Mouse (Mus musculus): ENCODE measurements at regions not wholly inside any gene's neighbourhood (a gene's known extent, or its start where the extent isn't known, plus 50 kb on each side); places are given as distances from the start of the nearest gene placed in this dataset.

DNA sequence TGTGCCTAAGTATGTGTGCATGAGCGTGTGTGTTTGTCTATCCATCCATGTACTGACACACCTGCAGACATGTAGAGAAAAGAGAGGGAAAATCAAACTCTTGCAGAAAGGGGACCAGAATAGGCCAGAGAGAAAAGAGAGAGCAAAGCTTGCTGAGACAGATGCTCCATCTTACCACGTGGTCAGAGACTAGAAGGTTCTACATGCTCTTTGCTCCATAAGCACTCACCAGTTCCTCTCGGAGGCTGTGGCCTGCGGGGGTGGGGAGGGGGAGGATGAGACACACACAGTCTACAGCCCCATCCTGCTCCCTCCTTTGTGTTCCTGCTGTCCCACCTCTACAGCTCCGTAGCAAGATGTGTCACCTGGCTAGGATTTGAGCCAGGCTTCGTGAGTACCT lies 119.7 kb upstream of the Rreb1 start:
- DNase-seq (ENCODE audit: low spot score), result no peak

DNA sequence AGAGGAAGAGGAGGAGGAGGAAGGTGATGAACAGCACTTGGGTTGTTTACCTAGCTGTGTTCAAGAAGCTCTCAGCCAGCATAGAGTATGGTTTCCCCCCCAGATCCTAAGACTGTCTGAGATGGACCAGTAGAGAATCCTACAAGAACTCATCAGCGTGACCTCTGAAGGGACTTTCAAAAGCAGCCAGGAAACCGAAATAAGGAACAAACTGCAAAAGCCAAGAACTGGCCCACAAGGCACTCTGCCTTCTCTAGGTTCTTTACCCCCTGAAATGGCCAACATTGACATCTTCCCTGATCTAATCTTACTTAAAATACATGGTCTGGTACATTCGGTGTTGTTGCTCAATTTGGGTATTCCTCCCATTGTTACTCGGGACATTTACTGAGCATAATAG lies 118.1 kb upstream of the Rreb1 start:
- DNase-seq (ENCODE audit: low spot score), result no peak

DNA sequence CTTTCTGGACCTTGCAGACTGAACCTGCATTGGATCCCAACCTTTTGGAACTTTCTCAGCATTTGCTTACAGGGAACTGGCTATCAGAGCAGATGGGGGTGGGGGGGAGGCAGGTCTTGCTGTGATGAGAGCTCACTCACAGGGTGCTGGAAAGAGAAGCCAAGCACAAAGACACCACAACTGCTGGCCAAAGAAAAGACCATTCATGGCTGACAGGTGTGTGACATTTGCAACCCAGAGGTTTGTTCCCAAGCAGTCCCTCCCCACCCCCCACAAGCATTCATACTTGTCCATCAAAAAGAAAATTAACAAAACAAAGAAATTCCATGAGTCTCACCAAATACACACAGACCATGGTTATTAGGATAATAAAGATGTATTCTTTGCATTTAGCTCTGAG lies 117.5 kb upstream of the Rreb1 start:
- DNase-seq (ENCODE audit: low spot score), result no peak

DNA sequence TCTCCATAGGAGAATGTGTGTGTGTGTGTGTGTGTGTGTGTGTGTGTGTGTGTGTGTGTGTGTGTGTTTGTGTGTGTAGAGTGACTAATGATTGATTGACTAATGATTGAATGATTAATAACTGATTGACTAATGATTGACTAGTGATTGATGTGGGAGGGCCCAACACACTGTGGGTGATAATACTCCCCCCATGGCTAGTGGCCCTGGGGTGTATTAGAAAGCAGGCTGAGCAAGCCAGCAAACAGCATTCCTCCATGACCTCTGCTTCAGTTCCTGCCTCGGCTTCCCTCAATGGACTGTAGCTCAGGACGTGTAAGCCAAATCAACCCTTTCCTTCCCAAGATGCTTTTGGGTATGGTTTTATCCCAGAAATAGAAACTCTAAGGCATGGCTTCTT lies 114.1 kb upstream of the Rreb1 start:
- DNase-seq (ENCODE audit: low spot score), result no peak

DNA sequence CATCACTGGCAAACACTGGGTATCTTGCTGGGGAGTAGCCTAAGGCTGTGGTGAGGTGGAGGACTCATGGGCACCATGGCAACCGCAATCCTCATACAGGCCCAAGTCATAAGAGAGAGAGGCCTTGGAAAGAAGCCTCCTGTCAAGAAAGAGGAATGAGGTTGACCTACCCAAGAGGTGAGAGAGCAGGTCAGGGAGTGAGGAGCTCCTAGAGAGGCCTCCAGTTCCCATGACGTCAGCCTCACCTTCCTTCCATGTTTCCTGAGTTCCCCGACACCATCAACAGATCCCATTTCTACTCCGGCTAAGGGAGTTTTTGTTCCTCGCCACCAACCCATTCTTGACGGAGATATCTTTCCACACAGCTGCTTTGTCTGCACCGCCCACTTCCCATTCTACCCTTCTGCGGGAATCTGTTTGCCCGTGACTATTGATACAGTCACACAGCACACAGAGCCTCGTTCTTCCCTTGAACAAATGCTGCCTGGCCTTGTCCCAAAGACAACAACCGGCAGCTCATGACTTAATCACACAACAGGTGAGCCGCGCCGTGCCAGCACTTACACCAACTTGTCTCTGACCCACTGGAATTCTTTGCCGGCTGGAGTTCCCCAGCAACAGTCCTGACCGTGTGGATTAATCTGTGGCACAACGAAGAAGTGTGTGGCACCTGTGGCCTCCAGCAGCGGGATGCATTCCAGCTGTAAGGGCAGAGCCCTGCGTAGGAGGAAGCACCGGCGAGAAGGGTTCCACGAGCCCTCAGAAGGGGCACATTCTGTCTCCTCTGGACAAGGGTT lies 111.8 kb upstream of the Rreb1 start:
- peak; percentile 74 for DNase-seq (ENCODE audit: low spot score)

DNA sequence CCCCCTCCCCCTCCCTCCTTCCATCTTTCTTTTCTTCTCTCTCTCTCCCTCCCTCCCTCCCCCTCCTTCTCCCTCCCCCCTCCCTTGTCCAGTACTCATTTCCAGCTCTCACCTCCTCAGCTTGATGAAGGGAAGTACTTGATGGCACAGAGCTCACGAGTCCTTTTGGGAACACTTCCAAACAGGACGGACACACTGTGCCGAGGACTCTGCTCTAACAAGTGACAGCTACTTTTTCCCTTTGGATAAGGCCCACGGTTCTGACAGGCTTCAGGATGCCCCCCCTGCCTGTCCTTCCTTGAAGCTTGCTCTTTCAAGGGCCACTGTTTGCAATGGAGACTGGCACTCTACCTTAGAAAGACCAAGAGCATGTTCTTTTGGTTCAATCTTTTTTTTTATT lies 110.8 kb upstream of the Rreb1 start:
- no peak for DNase-seq (ENCODE audit: low spot score)

DNA sequence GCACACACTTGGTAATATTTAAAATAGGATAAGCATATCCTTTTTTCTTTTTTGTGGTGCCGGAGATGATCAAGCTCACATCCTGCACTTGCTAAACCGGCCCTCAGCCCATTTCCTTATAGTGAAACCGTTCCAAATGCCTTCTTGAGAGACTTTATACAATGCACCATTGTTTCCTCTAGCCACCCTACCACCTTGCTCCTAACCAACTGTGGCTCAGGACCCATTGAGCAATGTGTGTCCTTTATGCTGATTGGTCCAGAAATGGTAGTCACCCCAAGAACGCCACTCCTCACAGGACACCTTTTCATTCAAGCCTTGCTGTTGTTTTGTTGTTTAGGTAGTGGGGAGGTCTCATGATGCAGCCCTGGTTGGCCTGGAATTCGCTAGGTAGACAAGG lies 110.3 kb upstream of the Rreb1 start:
- no peak for DNase-seq (ENCODE audit: low spot score)

DNA sequence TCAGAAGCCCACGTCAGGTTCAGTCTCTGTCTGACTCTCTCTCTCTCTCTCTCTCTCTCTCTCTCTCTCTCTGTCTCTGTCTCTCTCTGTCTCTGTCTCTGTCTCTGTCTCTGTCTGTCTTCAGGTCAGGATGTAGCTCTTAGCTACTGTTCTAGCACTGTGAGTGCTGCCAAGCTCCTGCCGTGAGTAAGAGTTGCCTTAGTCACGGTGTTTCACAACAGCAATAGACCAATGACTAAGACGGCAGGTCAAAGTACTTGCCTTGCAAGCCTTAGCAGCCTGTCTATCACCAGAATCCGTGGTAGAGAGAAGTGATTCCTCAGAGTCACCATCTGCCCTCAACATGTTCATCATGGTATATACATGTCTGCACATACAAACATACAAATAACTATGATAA lies 107.1 kb upstream of the Rreb1 start:
- DNase-seq (ENCODE audit: low spot score), result no peak

DNA sequence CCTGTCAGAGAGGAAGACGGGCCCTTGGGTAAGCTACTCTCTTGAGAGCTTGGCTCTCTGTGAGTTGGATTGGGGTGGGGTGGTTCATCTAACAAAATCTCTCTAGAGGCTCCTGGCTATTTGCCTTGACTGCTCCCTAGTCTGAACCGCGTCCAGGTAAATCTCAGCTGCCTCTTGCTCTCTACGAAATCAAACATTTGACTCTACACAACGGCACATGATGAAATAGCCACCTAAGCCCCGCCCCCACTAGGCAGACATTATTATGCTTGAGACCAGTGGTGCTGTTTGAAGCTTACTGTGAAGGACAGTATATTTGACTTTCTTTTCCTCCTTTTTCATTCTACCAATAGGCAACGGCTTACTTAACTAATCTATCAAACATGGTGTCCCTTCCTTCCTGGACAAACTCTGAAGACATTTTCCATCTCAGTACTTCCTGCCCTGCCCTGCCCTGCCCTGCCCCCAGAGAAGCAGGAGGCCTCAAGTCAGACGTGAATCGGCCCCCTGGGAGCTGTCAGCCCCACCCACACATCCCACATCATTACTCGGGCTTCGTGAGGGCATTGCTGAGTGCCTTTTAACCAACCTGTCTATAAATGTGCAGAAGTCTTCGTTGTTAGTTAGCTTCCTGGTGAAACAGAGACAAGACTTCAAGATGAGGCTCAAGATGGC lies 103.4 kb upstream of the Rreb1 start:
- no peak for DNase-seq (ENCODE audit: low spot score)

DNA sequence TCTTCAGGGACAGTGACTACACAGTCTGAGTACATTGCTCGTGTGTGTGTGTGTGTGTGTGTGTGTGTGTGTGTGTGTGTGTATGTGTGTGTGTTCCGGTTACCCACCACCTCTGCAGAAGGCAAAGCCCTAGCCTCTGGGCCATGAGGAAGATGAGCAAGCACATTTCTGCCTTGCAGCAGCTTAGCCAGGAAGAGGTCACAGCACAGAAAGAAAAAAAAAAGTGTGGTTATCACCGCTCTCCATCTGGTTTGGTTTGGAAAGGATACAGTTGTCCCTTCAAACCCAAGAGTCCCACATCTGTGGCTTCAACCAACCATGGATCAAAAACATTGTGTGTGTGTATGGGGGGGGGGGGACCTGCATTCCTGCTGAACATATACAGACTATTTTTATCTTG lies 102.5 kb upstream of the Rreb1 start:
- DNase-seq (ENCODE audit: low spot score), result no peak

DNA sequence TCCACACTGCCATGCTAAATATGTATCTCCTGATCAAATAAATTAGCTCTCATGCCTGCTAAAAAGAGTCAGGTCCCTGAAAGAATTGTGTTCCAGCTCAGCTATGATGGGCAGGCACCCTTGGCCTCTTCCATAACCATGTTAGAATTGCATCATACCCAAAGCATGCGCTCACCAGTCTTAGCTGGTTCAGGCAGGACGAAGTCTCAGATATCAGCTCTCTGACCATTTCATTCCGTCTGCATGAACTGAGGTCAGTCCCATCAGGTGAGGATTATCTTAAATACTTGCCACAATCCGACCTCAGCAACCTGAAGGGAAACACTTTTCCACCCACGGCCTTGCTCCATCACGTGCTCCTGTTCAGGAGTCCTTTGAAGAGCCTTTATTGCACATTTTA lies 101.3 kb upstream of the Rreb1 start:
- no peak for DNase-seq (ENCODE audit: low spot score)

DNA sequence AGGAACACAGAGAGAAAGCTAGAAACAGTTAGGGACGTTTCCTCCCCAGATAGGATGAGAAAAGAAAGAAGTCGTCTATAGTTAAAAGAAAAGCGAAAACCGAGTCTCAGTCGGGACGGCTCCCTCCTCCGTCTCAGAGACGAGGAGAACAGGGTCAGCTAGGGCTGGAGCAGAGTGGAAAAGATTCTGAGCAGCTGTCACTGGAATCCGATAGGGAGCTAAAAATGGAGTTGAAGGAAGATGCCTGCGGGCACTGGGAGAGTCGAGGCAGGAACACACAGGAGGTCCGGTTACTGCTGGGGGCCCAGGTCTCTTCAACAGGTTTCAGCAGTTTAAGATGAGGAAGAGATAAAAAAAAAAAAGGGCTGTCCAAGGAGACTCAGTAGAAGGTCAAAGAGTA lies 99.9 kb upstream of the Rreb1 start:
- no peak for DNase-seq (ENCODE audit: low spot score)

DNA sequence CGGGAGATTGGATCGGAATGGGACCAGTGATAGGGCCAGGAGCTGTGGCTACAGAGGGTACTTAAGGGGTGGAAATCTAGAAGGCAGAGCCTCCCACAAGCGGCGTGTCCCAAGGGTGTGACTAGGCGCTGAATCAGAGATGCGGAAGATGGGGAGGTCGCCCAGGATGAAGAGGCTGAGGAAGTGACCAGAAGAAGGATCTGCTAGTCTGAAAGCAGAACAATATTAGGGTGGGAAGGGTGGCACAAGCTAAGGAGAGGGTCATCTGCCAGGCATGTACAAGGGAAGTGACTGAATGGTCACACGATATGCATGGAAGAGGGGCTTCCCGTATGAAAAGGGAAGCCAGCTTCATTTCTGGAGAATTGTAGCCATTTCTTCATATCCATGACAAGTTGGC lies 99.4 kb upstream of the Rreb1 start:
- DNase-seq (ENCODE audit: low spot score), result no peak

DNA sequence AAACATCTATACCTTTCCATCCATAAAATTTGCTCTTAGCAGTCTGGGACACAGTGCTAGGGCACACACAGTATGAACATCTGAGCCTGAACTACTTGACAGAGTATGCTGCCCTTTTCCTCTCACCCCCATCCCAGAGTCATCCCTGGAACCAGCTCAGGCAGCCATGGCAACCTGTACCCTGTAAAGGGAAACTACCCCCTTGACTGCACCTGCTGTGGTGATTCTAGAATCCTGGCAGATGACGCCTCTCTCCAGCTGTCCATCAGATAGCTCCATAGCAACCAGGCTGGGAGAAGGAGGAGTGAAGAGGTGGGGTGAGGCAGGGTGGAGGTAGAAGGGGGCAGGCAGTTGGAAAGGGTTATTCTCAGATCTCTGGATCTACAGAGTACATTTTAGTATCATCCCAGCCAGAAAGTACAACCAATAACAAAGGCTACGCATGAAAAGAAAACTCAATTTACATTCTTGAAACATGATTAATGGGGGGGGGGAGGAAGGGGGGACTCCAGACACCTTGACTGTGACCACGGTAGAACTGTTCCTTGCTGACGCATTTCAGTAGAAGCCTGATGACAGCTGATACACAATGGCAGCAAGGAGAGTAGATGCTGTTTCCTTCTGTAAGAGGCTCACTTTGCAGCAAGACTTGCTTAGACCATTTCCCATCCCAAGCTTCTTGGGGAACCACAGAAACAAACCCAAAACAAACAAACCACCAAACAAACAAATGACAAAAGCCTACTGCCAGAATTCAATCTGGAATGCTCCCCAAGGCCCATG lies 97.2 kb upstream of the Rreb1 start:
- DNase-seq (ENCODE audit: low spot score), result no peak

DNA sequence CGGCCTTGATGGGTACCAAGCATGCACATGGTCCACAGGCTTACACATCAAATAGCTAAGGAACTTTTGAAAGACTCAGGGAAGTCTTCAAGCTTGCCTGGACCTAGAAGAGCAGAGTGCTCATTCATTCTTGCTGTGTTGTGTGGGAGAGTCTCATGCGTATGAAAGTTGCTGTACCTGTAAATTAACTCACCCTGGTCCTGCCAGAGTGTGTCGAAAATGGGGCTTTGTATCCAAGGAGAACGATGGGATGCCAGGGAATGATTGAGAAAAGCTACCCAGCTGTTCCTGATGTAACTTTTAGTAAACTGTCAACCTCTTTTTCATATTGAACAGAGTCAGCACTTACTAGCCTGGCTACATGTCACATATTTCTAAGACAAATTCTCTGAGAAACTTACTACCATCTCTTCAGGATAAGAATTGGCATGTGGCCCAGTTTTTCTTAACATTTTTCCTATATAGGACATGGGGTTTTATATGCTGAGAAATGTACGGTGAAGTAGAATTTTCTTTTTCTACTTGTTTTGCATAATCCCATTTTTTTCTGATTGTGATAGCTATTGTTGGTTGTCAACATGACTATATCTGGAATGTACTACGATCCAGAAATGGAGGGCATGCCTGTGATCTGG lies 95.0 kb upstream of the Rreb1 start:
- DNase-seq (ENCODE audit: low spot score), result no peak

DNA sequence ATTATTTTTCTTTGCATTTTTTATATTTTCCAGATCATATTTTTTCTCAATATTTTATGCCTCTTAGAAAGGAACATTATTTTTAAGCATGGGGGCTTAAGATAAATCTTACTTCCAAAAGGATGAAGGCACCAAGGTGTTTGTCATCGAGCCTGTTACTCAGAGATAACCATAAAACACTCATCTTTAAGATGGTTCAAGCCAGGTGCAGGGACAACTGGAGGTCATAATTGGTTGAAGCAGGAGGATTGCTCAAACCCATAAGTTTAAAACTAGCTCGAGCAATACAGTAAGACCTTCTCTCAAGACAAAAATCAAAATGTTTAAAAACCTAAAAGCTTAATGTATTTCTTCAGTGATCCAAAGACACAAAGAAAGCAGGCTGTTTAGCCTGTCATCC lies 92.6 kb upstream of the Rreb1 start:
- no peak for DNase-seq (ENCODE audit: low spot score)

DNA sequence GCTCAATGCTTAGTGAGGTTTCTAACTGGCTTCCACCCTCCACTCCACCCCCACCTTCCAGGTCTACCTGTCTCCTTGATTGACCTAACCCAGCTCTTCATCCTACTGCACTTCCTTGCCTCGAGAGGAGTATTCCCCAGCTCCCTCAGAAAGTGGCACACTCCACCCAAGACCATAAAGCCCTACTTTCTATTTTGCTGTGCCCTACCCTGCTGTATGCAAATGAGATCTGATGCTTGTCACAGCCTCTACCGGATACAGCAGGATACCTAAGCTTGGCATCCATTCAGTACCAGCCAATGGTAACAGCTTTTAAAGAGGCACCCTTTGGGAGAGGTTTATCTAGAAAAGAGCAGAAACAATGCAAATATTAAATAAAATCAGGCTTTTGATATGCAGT lies 92.1 kb upstream of the Rreb1 start:
- no peak for DNase-seq (ENCODE audit: low spot score)

DNA sequence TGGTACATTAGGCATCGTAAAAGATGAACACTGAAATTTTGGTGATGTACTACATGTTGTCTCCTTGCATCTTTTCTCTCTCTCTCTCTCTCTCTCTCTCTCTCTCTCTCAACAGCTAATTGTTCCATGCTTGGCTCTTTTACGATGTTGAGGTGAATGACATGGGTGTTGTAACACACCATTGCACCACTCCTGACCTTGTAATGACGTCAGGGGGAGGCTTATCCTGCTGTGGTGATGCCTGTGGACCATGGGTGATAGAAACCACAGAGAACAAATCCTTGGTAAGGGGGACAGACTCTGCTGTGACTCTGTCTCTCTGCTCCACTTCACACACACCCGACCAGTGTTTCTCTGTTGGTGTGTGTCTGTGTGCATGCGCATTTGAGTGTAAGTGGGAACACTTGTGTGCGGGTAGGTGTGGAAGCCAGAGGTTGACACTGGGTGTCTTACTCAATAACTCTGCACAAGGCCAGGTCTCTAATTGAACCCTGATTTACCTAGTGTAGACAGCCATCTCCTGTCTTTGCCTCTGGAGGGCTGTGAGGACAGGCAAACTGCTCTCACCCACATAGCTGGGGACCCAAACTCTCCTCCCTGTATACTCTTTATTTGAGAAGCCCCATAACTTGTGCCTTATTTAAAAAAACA lies 88.9 kb upstream of the Rreb1 start:
- no peak for DNase-seq (ENCODE audit: low spot score)

DNA sequence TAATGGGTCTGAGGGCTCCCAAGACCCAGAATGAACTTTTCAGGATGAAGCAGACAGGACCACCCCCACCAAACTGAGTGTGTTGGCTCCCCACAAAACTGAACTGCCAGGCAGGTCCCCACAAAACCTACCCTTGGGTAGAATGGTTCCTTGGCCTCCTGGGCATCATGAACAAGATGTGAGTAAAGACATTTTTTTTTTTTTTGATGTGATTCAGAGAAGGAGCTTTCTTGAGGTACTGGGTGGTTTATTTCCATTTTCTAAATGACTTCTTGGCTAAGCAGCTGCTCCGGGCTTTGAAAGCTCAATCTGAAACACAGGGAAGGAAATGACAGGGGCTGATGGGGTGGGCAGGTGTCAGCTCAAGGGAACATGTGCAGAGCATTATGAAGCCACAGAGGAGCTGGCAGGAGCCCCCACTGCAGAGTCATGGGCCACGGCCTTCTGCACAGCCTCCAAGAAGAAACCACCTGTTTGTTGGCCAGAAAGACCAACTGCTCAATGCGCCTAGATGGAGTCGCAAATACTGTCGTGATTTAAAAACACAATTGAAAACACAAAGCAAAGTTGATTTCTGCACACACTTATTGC lies 86.2 kb upstream of the Rreb1 start:
- no peak for DNase-seq (ENCODE audit: low spot score)

DNA sequence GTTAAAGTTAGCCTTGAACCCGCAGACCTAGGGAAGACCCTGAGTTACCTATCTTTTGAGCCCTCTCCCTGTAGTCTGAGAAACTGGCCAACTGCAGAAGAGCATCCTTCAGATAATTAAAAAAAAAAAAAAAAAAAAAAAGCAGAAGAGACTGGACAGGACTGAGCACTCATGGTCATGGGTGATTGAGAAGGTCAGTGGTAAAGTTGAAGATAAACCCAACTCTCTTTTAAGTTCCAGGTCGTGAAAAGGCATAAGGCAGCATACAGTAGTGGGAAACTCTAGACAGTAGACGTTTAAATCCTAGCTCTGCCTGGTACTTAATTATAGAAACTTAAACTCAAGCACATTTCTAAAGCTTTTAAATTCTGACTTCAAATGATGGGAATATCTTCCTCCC lies 84.6 kb upstream of the Rreb1 start:
- DNase-seq (ENCODE audit: low spot score), result no peak

DNA sequence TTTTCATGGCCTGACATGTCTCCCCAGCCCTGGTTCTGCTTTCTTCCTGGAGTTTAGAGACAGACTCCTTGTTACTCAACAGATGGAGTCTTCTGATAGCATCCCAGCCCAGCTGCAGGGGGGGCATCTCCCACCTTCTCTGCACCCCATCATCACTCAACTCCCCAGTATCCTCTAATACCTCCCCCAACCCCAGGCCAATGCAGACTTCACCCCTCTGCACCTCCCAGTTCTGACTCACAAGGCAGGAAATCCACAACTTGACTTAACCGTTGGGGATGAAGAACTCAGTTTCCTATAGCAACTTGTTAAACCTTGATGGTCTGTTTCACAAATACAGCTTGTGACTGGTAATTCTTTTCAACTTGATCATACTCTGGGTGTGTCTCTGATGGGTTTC lies 73.7 kb upstream of the Rreb1 start:
- no peak for DNase-seq (ENCODE audit: low spot score)

DNA sequence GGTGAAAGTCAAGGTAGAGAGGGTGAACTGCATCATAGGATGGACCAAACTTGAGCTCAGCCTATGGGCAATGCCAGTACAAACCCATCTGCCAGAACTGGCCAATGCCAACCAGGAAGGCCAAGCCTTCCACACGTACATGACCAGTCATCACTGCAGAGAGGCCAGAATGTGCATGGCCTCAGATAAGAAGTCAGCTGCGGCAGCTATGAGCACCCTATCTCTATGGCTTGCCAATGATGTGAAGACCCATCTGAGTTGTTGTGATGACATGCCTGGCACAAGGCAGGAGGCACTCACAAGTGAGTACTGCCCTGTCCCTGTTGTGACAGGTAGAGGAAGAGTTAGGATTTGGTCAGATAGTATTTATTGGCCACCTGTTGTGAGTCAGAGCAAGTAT lies 72.7 kb upstream of the Rreb1 start:
- DNase-seq (ENCODE audit: low spot score), result no peak

All from urinary bladder, postnatal 14 days (tissue).